Mouse (Mus musculus): ENCODE measurements around the gene Mlxipl.

GRCm38 (mm10) chr5:135144469-135144868 is 54.8 kb downstream of the Mlxipl start:
- TF ChIP-seq GATA2 (IDR thresholded peaks at IDR 0.05; ENCODE audit: borderline replicate concordance, low read depth, low read length) (no peak), CTCF (IDR thresholded peaks at IDR 0.05; ENCODE audit: low read depth, low read length) (no peak), GATA1 (IDR thresholded peaks at IDR 0.05; ENCODE audit: borderline replicate concordance, low read length) (no peak), TAL1 (conservative IDR thresholded peaks at IDR 0.05; ENCODE audit: low read depth, low read length) (peak; percentile 48), POLR2AphosphoS5 (IDR thresholded peaks at IDR 0.05; ENCODE audit: insufficient replicate concordance, low read depth, low read length) (no peak)
